Mouse (Mus musculus): ENCODE results near the gene Nr1d2. TPM values are rescaled to one million over a fixed set of nuclear protein-coding genes. Genes with fewer than 3 reads are reported as not detected.
"Not testable (repeated sequence)": the region's sequence is repeated elsewhere in the genome, so short reads cannot be mapped to it uniquely, and the experiment has no call there.

Nr1d2 gene
- total and polyA plus RNA-seq, 2 experiments from 2014 or later: 7.1 to 21.1 TPM

GRCm38 (mm10) chr14:18210795-18211194, 28.1 kb downstream of the Nr1d2 start:
- no peaks in the 10 kb centered on the region for H3K9me3 ChIP-seq (ENCODE audit: low read length)
- H3K4me3 ChIP-seq (ENCODE audit: low read depth, low read length): no peak overlapping the region
- H3K4me1 ChIP-seq (ENCODE audit: insufficient read depth): no peaks in the 10 kb centered on the region
- H3K27me3 ChIP-seq (ENCODE audit: insufficient read depth, low read length): no peaks in the 10 kb centered on the region
- 87% methylated on average over 3 of the region's 3 CpGs for WGBS
- TF ChIP-seq CTCF (IDR thresholded peaks at IDR 0.05; ENCODE audit: low read depth): peak; percentile 44
- ATAC-seq (0 out of 2 replicates have a peak, but pooled peaks have one; percentile 53), DNase-seq (no peak)
- H3K4me2 ChIP-seq (ENCODE audit: low read depth): no peak overlapping the region
- no peak overlapping the region for H3K9ac ChIP-seq
- H3K27ac ChIP-seq (ENCODE audit: low read depth, low read length): no peak overlapping the region
- peaks cover 9% of the 10 kb centered on the region; the same call in 1 of the 2 replicates for H3K36me3 ChIP-seq (ENCODE audit: insufficient read depth)

- H3K9me3 ChIP-seq (ENCODE audit: low read length); H3K27me3 ChIP-seq (ENCODE audit: insufficient read depth, low read length); H3K9ac ChIP-seq; H3K4me3 ChIP-seq (ENCODE audit: low read depth, low read length); DNase-seq; H3K36me3 ChIP-seq (ENCODE audit: insufficient read depth); H3K4me2 ChIP-seq (ENCODE audit: low read depth); H3K4me1 ChIP-seq (ENCODE audit: insufficient read depth); H3K27ac ChIP-seq (ENCODE audit: low read depth, low read length); ATAC-seq: not testable (repeated sequence)
- WGBS: 94% methylated on average over 1 of the region's 1 CpGs
These were observed 34.6 kb downstream of the Nr1d2 start for GRCm38 (mm10) chr14:18204315-18204714.

- H3K4me3 ChIP-seq (ENCODE audit: low read depth, low read length): no peak overlapping the region
- DNase-seq: no peak
- H3K27me3 ChIP-seq (ENCODE audit: insufficient read depth, low read length): no peaks in the 10 kb centered on the region
- H3K9me3 ChIP-seq (ENCODE audit: low read length): no peaks in the 10 kb centered on the region
- ATAC-seq: no peak
- no peak for TF ChIP-seq CTCF (IDR thresholded peaks at IDR 0.05; ENCODE audit: low read depth)
- no peak overlapping the region for H3K27ac ChIP-seq (ENCODE audit: low read depth, low read length)
- 92% methylated on average over 5 of the region's 5 CpGs for WGBS
- H3K36me3 ChIP-seq (ENCODE audit: insufficient read depth): peaks cover 4% of the 10 kb centered on the region; the same call in 1 of the 2 replicates
- H3K9ac ChIP-seq: no peak overlapping the region
- H3K4me2 ChIP-seq (ENCODE audit: low read depth): no peak overlapping the region
- no peaks in the 10 kb centered on the region for H3K4me1 ChIP-seq (ENCODE audit: insufficient read depth)
These were observed 37.5 kb downstream of the Nr1d2 start for GRCm38 (mm10) chr14:18201413-18201812.

- TF ChIP-seq CTCF (IDR thresholded peaks at IDR 0.05; ENCODE audit: low read depth): peak; percentile 80
- no peak overlapping the region for H3K4me3 ChIP-seq (ENCODE audit: low read depth, low read length)
- H3K27me3 ChIP-seq (ENCODE audit: insufficient read depth, low read length): no peaks in the 10 kb centered on the region
- WGBS: 41% methylated on average over 9 of the region's 9 CpGs
- H3K9me3 ChIP-seq (ENCODE audit: low read length): no peaks in the 10 kb centered on the region
- H3K27ac ChIP-seq (ENCODE audit: low read depth, low read length): no peak overlapping the region
- H3K36me3 ChIP-seq (ENCODE audit: insufficient read depth): no peaks in the 10 kb centered on the region
- no peak overlapping the region for H3K4me2 ChIP-seq (ENCODE audit: low read depth)
- no peaks in the 10 kb centered on the region for H3K4me1 ChIP-seq (ENCODE audit: insufficient read depth)
- ATAC-seq (no peak), DNase-seq (peak; percentile 79)
- H3K9ac ChIP-seq: no peak overlapping the region
These were observed 52.0 kb downstream of the Nr1d2 start for GRCm38 (mm10) chr14:18186883-18187417.

GRCm38 (mm10) chr14:18177531-18177930, 61.4 kb downstream of the Nr1d2 start:
- H3K9ac ChIP-seq; H3K9me3 ChIP-seq (ENCODE audit: low read length); ATAC-seq; H3K27ac ChIP-seq (ENCODE audit: low read depth, low read length); DNase-seq; H3K4me3 ChIP-seq (ENCODE audit: low read depth, low read length); H3K4me1 ChIP-seq (ENCODE audit: insufficient read depth); H3K4me2 ChIP-seq (ENCODE audit: low read depth); H3K36me3 ChIP-seq (ENCODE audit: insufficient read depth); H3K27me3 ChIP-seq (ENCODE audit: insufficient read depth, low read length): not testable (repeated sequence)
- WGBS: 79% methylated on average over 2 of the region's 2 CpGs

GRCm38 (mm10) chr14:18167597-18167996, 71.3 kb downstream of the Nr1d2 start:
- no peak for DNase-seq
- Histone ChIP-seq H3K4me3 (ENCODE audit: low read depth, low read length) (no peak overlapping the region), H3K4me2 (ENCODE audit: low read depth) (no peak overlapping the region), H3K9ac (no peak overlapping the region), H3K27me3 (ENCODE audit: insufficient read depth, low read length) (no peaks in the 10 kb centered on the region), H3K9me3 (ENCODE audit: low read length) (no peaks in the 10 kb centered on the region), H3K36me3 (ENCODE audit: insufficient read depth) (no peaks in the 10 kb centered on the region), H3K4me1 (ENCODE audit: insufficient read depth) (no peaks in the 10 kb centered on the region), H3K27ac (ENCODE audit: low read depth, low read length) (no peak overlapping the region)
- 78% methylated on average over 3 of the region's 3 CpGs for WGBS
- no peak for TF ChIP-seq CTCF (IDR thresholded peaks at IDR 0.05; ENCODE audit: low read depth)
- no peak for ATAC-seq

GRCm38 (mm10) chr14:18167041-18167440, 71.9 kb downstream of the Nr1d2 start:
- no peak overlapping the region for H3K9ac ChIP-seq
- no peak overlapping the region for H3K27ac ChIP-seq (ENCODE audit: low read depth, low read length)
- DNase-seq (peak; percentile 23), ATAC-seq (no peak)
- no peaks in the 10 kb centered on the region for H3K27me3 ChIP-seq (ENCODE audit: insufficient read depth, low read length)
- H3K4me2 ChIP-seq (ENCODE audit: low read depth): no peak overlapping the region
- peak; percentile 49 for TF ChIP-seq CTCF (IDR thresholded peaks at IDR 0.05; ENCODE audit: low read depth)
- no peaks in the 10 kb centered on the region for H3K4me1 ChIP-seq (ENCODE audit: insufficient read depth)
- no peak overlapping the region for H3K4me3 ChIP-seq (ENCODE audit: low read depth, low read length)
- H3K36me3 ChIP-seq (ENCODE audit: insufficient read depth): no peaks in the 10 kb centered on the region
- H3K9me3 ChIP-seq (ENCODE audit: low read length): no peaks in the 10 kb centered on the region

Small RNA genes within 50 kb of the gene (microRNA-seq; reads per million reads assigned to microRNA genes)
- 0 reads per million in 2 experiments for gene Gm44469

Other genes with a start within 250 kb of the Nr1d2 start
- 19.2 and 23.8 TPM in 2 replicates for gene Nkiras1, start 32.0 kb upstream of the Nr1d2 start, total RNA-seq (2014; rRNA removed)
- gene Nkiras1, start 32.0 kb upstream of the Nr1d2 start, polyA plus RNA-seq (2015; fragmentation: Nextera tagmentation; extraction: Ambion mirVana): 47.1 and 54.9 TPM in 2 replicates
- gene Rpl15, start 32.3 kb upstream of the Nr1d2 start, total RNA-seq (2014; rRNA removed): 701 and 898 TPM in 2 replicates
- gene Rpl15, start 32.3 kb upstream of the Nr1d2 start, polyA plus RNA-seq (2015; fragmentation: Nextera tagmentation; extraction: Ambion mirVana): 300 and 371 TPM in 2 replicates
- gene Ube2e1, start 92.7 kb upstream of the Nr1d2 start, total RNA-seq (2014; rRNA removed): 49.7 and 59.9 TPM in 2 replicates
- 144 and 158 TPM in 2 replicates for gene Ube2e1, start 92.7 kb upstream of the Nr1d2 start, polyA plus RNA-seq (2015; fragmentation: Nextera tagmentation; extraction: Ambion mirVana)

Measured in forebrain, postnatal 0 days (tissue).